Mouse (Mus musculus) 3134 (cell line): Measurements from ENCODE around the gene Stt3b.
A peak's percentile ranks its signal among the peaks of the same experiment; 100 is the strongest.

Experiments used
- DNase-seq: peaks from one replicate; pipeline ENCODE4 v3.0.0-alpha.2; 2011; ENCODE audit warnings: low spot score; ENCODE audit not compliant: insufficient read length; ENCODE audit errors: extremely low read depth

Stt3b gene

GRCm38 (mm10) chr9:115217984-115218383, 92.2 kb downstream of the Stt3b start:
- no peak for DNase-seq

GRCm38 (mm10) chr9:115215830-115216701, 94.2 kb downstream of the Stt3b start:
- DNase-seq: no peak

DNA sequence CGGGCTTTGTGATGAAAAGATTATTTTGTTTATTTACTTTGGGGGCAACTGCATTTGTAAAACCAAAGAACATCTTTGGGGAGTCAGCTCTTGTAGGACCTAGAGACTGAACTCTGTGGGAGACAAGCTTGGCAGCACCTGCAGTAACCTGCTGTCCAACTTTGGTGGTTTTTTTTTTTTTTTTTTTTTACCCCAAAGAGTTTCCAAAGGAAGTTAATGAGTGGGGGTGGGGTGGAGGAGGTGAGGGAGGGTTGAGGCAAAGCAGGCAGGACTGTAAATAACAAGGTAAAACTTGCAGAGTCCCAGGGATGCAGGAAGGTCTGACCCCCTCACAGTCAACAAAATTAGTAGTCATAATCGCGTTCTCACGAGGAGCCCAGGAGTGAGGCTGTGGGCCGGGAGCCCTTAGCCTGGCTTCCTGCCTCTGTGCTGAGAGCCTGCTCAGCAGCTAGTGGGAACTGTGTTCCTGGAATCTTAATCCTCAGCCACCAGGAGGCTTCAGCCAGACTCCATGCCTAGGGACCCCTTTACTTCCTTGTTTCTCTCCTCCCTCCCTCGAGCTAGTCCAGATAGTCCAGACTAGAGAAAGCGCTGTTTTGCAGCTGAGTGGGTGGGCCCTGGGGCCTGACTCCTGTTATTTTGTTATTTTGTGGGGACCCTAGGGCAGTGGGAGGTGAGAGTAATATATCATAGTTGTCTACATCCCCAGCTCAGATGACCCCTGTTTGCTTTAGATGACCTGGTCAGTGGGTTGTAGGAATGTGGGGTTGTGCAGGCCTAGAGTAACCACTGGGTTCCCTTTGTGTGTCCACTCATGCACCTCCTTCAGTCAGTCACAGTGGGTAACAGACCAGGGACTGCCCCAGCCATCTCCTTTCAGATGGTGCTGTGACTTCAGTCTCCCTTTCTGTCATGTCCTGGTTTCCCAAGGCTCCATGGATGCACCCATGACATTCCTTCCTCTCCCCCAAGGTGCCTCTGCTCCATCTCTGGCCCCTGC, 95.3 kb downstream of the Stt3b start:
- no peak for DNase-seq

- no peak for DNase-seq
Measured at GRCm38 (mm10) chr9:115213755-115214264, 96.4 kb downstream of the Stt3b start.

GRCm38 (mm10) chr9:115210535-115210934, 99.7 kb downstream of the Stt3b start:
- DNase-seq: no peak

GRCm38 (mm10) chr9:115209737-115210136, 100.5 kb downstream of the Stt3b start:
- no peak for DNase-seq

GRCm38 (mm10) chr9:115206219-115206618, 104.0 kb downstream of the Stt3b start:
- DNase-seq: no peak

- no peak for DNase-seq
Measured at GRCm38 (mm10) chr9:115205491-115205890, 104.7 kb downstream of the Stt3b start.

- DNase-seq: no peak
Measured at GRCm38 (mm10) chr9:115203136-115203535, 107.1 kb downstream of the Stt3b start.

DNA sequence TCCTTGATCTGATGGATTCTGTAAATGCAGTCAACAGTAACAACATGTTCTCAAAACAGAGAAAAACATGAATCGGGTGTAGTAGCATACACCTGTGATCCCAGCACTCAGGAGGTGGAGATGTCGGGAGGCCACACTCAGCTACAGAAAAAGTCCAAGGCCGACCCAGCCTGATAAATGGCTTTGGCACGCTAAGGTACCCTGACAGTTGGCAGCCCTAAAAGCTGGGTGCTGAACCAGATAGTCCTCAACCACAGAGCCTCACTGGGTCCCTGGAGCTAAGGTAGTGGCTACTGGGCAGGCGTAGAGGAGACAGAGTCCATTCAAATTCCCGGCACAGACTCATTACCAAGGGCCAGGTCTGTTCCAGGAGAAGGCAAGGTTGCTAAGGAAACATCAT, 109.0 kb downstream of the Stt3b start:
- DNase-seq: no peak

GRCm38 (mm10) chr9:115200166-115200862, 109.9 kb downstream of the Stt3b start:
- DNase-seq: peak; percentile 41

DNA sequence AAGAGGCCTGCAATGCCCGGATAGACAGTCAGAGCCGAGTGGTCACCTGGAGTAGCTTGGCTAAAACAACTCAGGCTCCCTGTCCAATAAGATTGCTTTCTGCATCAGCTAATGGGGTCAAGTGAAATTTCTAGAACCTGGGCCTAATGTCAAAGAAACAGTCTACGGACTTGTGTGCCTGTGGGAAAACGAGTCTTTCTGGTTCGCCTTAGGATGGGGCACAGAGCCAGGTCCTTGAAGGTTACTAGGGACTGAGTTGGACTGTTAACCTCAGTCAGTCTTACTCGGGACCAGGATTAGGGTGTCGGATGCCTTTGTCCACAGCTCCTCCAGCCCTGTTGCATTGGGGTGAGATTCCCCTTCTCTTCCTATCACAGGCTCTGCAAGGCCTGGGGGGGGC, 113.1 kb downstream of the Stt3b start:
- no peak for DNase-seq

DNA sequence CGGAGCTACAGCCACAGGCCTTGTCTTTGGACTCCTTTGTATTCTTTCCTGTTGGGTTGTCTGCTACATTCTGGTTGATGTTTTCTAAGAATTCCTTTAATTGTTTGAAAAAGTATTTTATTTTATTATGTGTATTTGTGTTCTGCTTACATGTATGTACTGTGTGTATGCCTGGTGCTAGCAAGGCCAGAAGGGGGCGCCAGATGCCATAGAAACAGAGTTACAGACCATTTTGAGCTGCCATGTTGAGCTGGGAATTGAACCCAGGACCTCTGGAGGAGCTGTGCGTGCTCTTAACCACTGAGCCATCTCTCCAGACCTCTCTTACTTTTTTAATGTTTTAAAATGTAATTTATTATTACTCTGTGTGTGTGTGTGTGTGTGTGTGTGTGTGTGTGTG, 117.3 kb downstream of the Stt3b start:
- no peak for DNase-seq
